Mouse (Mus musculus) ES-E14 (cell line): ENCODE measurements around the gene Mphosph8. TPM values are rescaled to one million over a fixed set of nuclear protein-coding genes. Genes with fewer than 3 reads are reported as not detected.
A peak's percentile ranks its signal among the peaks of the same experiment; 100 is the strongest.

Source experiments
- DNase-seq: peaks from one replicate; pipeline ENCODE4 v3.0.0-alpha.2; 2013; ENCODE audit warnings: low read depth, low spot score
- H3K27ac ChIP-seq: 2 replicates; pipeline ENCODE4 v1.5.1; 2012; ENCODE audit warnings: low read depth, mild to moderate bottlenecking, low read length, moderate library complexity, mixed read lengths; ENCODE audit not compliant: poor library complexity, insufficient read depth, severe bottlenecking
- H3K36me3 ChIP-seq: 2 replicates; pipeline ENCODE4 v1.6.1; 2012; ENCODE audit warnings: mild to moderate bottlenecking, low read length, moderate library complexity, mixed read lengths; ENCODE audit not compliant: control insufficient read depth, poor library complexity, insufficient read depth, severe bottlenecking
- H3K4me1 ChIP-seq, 2 experiments: fragments of 150-350 bp in 1 of 2; sonication (generic) in 1 of 2; 2 replicates each; pipeline ENCODE4 v1.6.1; 2012; ENCODE audit warnings: low read length in 2 of 2, mild to moderate bottlenecking in 1 of 2, mixed read lengths in 1 of 2; ENCODE audit not compliant: control insufficient read depth in 2 of 2, insufficient read depth in 2 of 2, poor library complexity in 1 of 2
- H3K4me3 ChIP-seq, 2 experiments: fragments of 150-350 bp in 1 of 2; sonication (generic) in 1 of 2; 2 replicates each; pipeline ENCODE4 v1.5.1; 2012; ENCODE audit warnings: low read length in 2 of 2, low read depth in 1 of 2, mild to moderate bottlenecking in 1 of 2, mixed read lengths in 1 of 2; ENCODE audit not compliant: insufficient read depth in 1 of 2, poor library complexity in 1 of 2, severe bottlenecking in 1 of 2
- H3K9ac ChIP-seq: 2 replicates; pipeline ENCODE4 v1.6.1; 2012; ENCODE audit warnings: low read depth, mild to moderate bottlenecking, low read length, mixed read lengths; ENCODE audit not compliant: poor library complexity, insufficient read depth, severe bottlenecking
- H3K9me3 ChIP-seq: fragments of 150-350 bp; sonication (generic); 2 replicates; pipeline ENCODE4 v1.6.1; 2012; ENCODE audit warnings: low read depth, mild to moderate bottlenecking, low read length; ENCODE audit not compliant: control insufficient read depth, insufficient read depth
- CHD2 ChIP-seq: IDR thresholded peaks from 2 replicates; pipeline ENCODE4 v1.6.1; 2014; ENCODE audit warnings: mild to moderate bottlenecking, low read depth, low read length, inconsistent platforms
- HCFC1 ChIP-seq: IDR thresholded peaks from 2 replicates; pipeline ENCODE4 v1.6.1; 2012; ENCODE audit warnings: low read length, inconsistent platforms, borderline replicate concordance; ENCODE audit not compliant: insufficient read depth
- MAFK ChIP-seq: IDR thresholded peaks from 2 replicates; pipeline ENCODE4 v1.6.1; 2014; ENCODE audit warnings: mild to moderate bottlenecking, low read depth, low read length, inconsistent platforms; ENCODE audit not compliant: insufficient read depth
- ZC3H11A ChIP-seq: IDR thresholded peaks from 2 replicates; pipeline ENCODE4 v1.6.1; 2012; ENCODE audit warnings: low read depth, mild to moderate bottlenecking, inconsistent platforms, low read length, borderline replicate concordance
- ZNF384 ChIP-seq: IDR thresholded peaks from 2 replicates; pipeline ENCODE4 v1.6.1; 2012; ENCODE audit warnings: low read depth, low read length, inconsistent platforms
- in situ Hi-C, 2 experiments: fragments of 600-800 bp; cut with MboI; formaldehyde crosslinking; loops; one replicate each; pipeline ENCODE4 v1.15.1; 2025; ENCODE audit warnings: low sequenced_read_pairs in 2 of 2, inconsistent platforms in 1 of 2; ENCODE audit not compliant: unreplicated experiment in 2 of 2
- total RNA-seq: library from RNA; depleted of rRNA; stranded (reverse); fragments of 300-350 nt; gene quantifications from 2 replicates; pipeline ENCODE4 v1.2.3, GENCODE M21; 2012

Gene Mphosph8
- total RNA-seq, 1 experiment = 26.5 TPM

- no peaks in the 10 kb centered on the region for H3K9me3 ChIP-seq
- TF ChIP-seq ZC3H11A (no peak), ZNF384 (no peak), MAFK (no peak), HCFC1 (no peak), CHD2 (no peak)
- no peak overlapping the region for H3K9ac ChIP-seq
- H3K4me3 ChIP-seq = no peak overlapping the region
- H3K4me1 ChIP-seq = no peaks in the 10 kb centered on the region
- H3K27ac ChIP-seq = no peak overlapping the region
- DNase-seq = no peak
- in situ Hi-C loops = no loop called here
- H3K36me3 ChIP-seq = peaks cover 37% of the 10 kb centered on the region
Observed at GRCm38 (mm10) chr14:56685426-56685825, 17.4 kb downstream of the Mphosph8 start.

- TF ChIP-seq MAFK (peak; percentile 84), HCFC1 (no peak)
Observed at GRCm38 (mm10) chr14:56689116-56689515, 21.1 kb downstream of the Mphosph8 start.

GRCm38 (mm10) chr14:56689766-56690165 is 21.7 kb downstream of the Mphosph8 start:
- no peaks in the 10 kb centered on the region for H3K4me1 ChIP-seq
- H3K9ac ChIP-seq = no peak overlapping the region
- no peak for DNase-seq
- in situ Hi-C loops = no loop called here
- H3K9me3 ChIP-seq = no peaks in the 10 kb centered on the region
- no peak overlapping the region for H3K4me3 ChIP-seq
- H3K27ac ChIP-seq = no peak overlapping the region
- peaks cover 58% of the 10 kb centered on the region for H3K36me3 ChIP-seq
- TF ChIP-seq ZC3H11A = no peak
- TF ChIP-seq MAFK = peak; percentile 52; the same call in 1 of the 2 replicates

More at GRCm38 (mm10) chr14:56689116-56689515, 21.1 kb downstream of the Mphosph8 start:
- in situ Hi-C loops = no loop called here
- H3K36me3 ChIP-seq = peaks cover 60% of the 10 kb centered on the region
- H3K9me3 ChIP-seq = no peaks in the 10 kb centered on the region
- no peaks in the 10 kb centered on the region for H3K4me1 ChIP-seq
- DNase-seq = no peak
- H3K27ac ChIP-seq = no peak overlapping the region
- H3K9ac ChIP-seq = no peak overlapping the region
- no peak overlapping the region for H3K4me3 ChIP-seq

- Histone ChIP-seq H3K27ac (no peak overlapping the region), H3K4me3 (no peak overlapping the region), H3K4me1 (no peaks in the 10 kb centered on the region), H3K9me3 (no peaks in the 10 kb centered on the region), H3K9ac (no peak overlapping the region), H3K36me3 (peaks cover 57% of the 10 kb centered on the region)
- no peak for TF ChIP-seq ZC3H11A
- no peak for TF ChIP-seq HCFC1
- TF ChIP-seq ZNF384 = no peak
- TF ChIP-seq MAFK = no peak
- TF ChIP-seq CHD2 = no peak
- in situ Hi-C loops = no loop called here
- DNase-seq = no peak
Observed at GRCm38 (mm10) chr14:56695495-56695894, 27.4 kb downstream of the Mphosph8 start.

GRCm38 (mm10) chr14:56697836-56698235 is 29.8 kb downstream of the Mphosph8 start:
- H3K36me3 ChIP-seq = peaks cover 41% of the 10 kb centered on the region

More at GRCm38 (mm10) chr14:56697836-56698235, 29.8 kb downstream of the Mphosph8 start:
- DNase-seq = no peak
- Histone ChIP-seq H3K4me3 (no peak overlapping the region), H3K27ac (no peak overlapping the region), H3K4me1 (no peaks in the 10 kb centered on the region), H3K9ac (no peak overlapping the region), H3K9me3 (no peaks in the 10 kb centered on the region)
- TF ChIP-seq ZNF384 (no peak), ZC3H11A (no peak), HCFC1 (no peak), MAFK (no peak), CHD2 (no peak)
- in situ Hi-C loops = no loop called here
